Mouse (Mus musculus): ENCODE measurements at regions not wholly inside any gene's neighbourhood (a gene's known extent, or its start where the extent isn't known, plus 50 kb on each side); places are given as distances from the start of the nearest gene placed in this dataset.

GRCm38 (mm10) chr13:52398344-52398743 lies 132.7 kb downstream of the Diras2 start:
- Histone ChIP-seq H3K4me3 (replicated peaks; ENCODE audit: low read depth, low read length) (no peak overlapping the region), H3K9ac (replicated peaks; ENCODE audit: low read length) (no peak overlapping the region), H3K4me2 (ENCODE audit: low read length) (no peak overlapping the region), H3K27me3 (ENCODE audit: control insufficient read depth, insufficient read depth, low read length) (no peaks in the 10 kb centered on the region), H3K4me1 (ENCODE audit: control insufficient read depth, insufficient read depth, low read length) (no peaks in the 10 kb centered on the region), H3K27ac (replicated peaks; ENCODE audit: low read depth, low read length) (no peak overlapping the region), H3K9me3 (ENCODE audit: control insufficient read depth, low read length) (no peaks in the 10 kb centered on the region), H3K36me3 (ENCODE audit: control insufficient read depth, insufficient read depth, low read length) (no peaks in the 10 kb centered on the region)
- DNase-seq (no peak), ATAC-seq (ENCODE audit: low FRiP score, low TSS enrichment) (no peak)
- 76% methylated on average over 6 of the region's 6 CpGs for WGBS

GRCm38 (mm10) chr13:52399143-52399542 lies 131.9 kb downstream of the Diras2 start:
- no peaks in the 10 kb centered on the region for H3K9me3 ChIP-seq (ENCODE audit: control insufficient read depth, low read length)
- WGBS: 80% methylated on average over 2 of the region's 2 CpGs
- no peak overlapping the region for H3K4me2 ChIP-seq (ENCODE audit: low read length)
- ATAC-seq (ENCODE audit: low FRiP score, low TSS enrichment): no peak
- DNase-seq: peak; percentile 18
- no peaks in the 10 kb centered on the region for H3K4me1 ChIP-seq (ENCODE audit: control insufficient read depth, insufficient read depth, low read length)
- no peak overlapping the region for H3K4me3 ChIP-seq (replicated peaks; ENCODE audit: low read depth, low read length)
- H3K36me3 ChIP-seq (ENCODE audit: control insufficient read depth, insufficient read depth, low read length): no peaks in the 10 kb centered on the region
- H3K27ac ChIP-seq (replicated peaks; ENCODE audit: low read depth, low read length): no peak overlapping the region
- no peaks in the 10 kb centered on the region for H3K27me3 ChIP-seq (ENCODE audit: control insufficient read depth, insufficient read depth, low read length)
- no peak overlapping the region for H3K9ac ChIP-seq (replicated peaks; ENCODE audit: low read length)

- no peaks in the 10 kb centered on the region for H3K27me3 ChIP-seq (ENCODE audit: control insufficient read depth, insufficient read depth, low read length)
- H3K4me3 ChIP-seq (replicated peaks; ENCODE audit: low read depth, low read length): no peak overlapping the region
- H3K9ac ChIP-seq (replicated peaks; ENCODE audit: low read length): no peak overlapping the region
- ATAC-seq (ENCODE audit: low FRiP score, low TSS enrichment): no peak
- H3K27ac ChIP-seq (replicated peaks; ENCODE audit: low read depth, low read length): no peak overlapping the region
- DNase-seq: no peak
- no peaks in the 10 kb centered on the region for H3K9me3 ChIP-seq (ENCODE audit: control insufficient read depth, low read length)
- no peaks in the 10 kb centered on the region for H3K36me3 ChIP-seq (ENCODE audit: control insufficient read depth, insufficient read depth, low read length)
- no peak overlapping the region for H3K4me2 ChIP-seq (ENCODE audit: low read length)
- 76% methylated on average over 3 of the region's 3 CpGs for WGBS
- no peaks in the 10 kb centered on the region for H3K4me1 ChIP-seq (ENCODE audit: control insufficient read depth, insufficient read depth, low read length)
Measured at GRCm38 (mm10) chr13:52403805-52404204, 127.3 kb downstream of the Diras2 start.

- H3K4me2 ChIP-seq (ENCODE audit: low read length): no peak overlapping the region
- H3K4me3 ChIP-seq (replicated peaks; ENCODE audit: low read depth, low read length): no peak overlapping the region
- H3K4me1 ChIP-seq (ENCODE audit: control insufficient read depth, insufficient read depth, low read length): no peaks in the 10 kb centered on the region
- peak; percentile 22 for DNase-seq
- no peaks in the 10 kb centered on the region for H3K27me3 ChIP-seq (ENCODE audit: control insufficient read depth, insufficient read depth, low read length)
- H3K9ac ChIP-seq (replicated peaks; ENCODE audit: low read length): no peak overlapping the region
- no peak overlapping the region for H3K27ac ChIP-seq (replicated peaks; ENCODE audit: low read depth, low read length)
- 23% methylated on average over 1 of the region's 1 CpGs for WGBS
- H3K36me3 ChIP-seq (ENCODE audit: control insufficient read depth, insufficient read depth, low read length): no peaks in the 10 kb centered on the region
- no peak for ATAC-seq (ENCODE audit: low FRiP score, low TSS enrichment)
- peaks cover 12% of the 10 kb centered on the region for H3K9me3 ChIP-seq (ENCODE audit: control insufficient read depth, low read length)
Measured at GRCm38 (mm10) chr13:52416301-52416700, 114.8 kb downstream of the Diras2 start.

DNA sequence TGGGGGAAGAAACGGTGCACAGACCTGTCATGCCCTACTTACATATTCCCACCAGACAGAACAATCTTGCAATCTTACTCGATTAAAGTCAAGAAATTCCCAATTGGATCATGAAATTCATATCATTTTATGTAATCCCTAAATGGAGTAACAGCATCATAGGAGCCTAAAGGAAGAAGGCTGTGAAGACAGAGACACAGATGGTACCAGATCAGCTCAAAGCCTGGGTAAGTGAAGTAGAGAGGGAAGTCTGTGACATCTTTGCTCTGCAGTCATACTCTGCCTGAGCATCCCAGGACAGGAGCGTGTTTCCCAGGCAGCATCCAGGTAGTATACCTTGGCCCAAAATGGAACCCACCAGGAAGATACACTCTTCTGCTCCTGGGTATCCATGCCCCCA lies 108.6 kb downstream of the Diras2 start:
- H3K9ac ChIP-seq (replicated peaks; ENCODE audit: low read length): no peak overlapping the region
- ATAC-seq (ENCODE audit: low FRiP score, low TSS enrichment) (no peak), DNase-seq (no peak)
- no peak overlapping the region for H3K4me3 ChIP-seq (replicated peaks; ENCODE audit: low read depth, low read length)
- 89% methylated on average over 3 of the region's 3 CpGs for WGBS
- no peaks in the 10 kb centered on the region for H3K4me1 ChIP-seq (ENCODE audit: control insufficient read depth, insufficient read depth, low read length)
- no peaks in the 10 kb centered on the region for H3K36me3 ChIP-seq (ENCODE audit: control insufficient read depth, insufficient read depth, low read length)
- no peak overlapping the region for H3K27ac ChIP-seq (replicated peaks; ENCODE audit: low read depth, low read length)
- no peaks in the 10 kb centered on the region for H3K9me3 ChIP-seq (ENCODE audit: control insufficient read depth, low read length)
- no peak overlapping the region for H3K4me2 ChIP-seq (ENCODE audit: low read length)
- no peaks in the 10 kb centered on the region for H3K27me3 ChIP-seq (ENCODE audit: control insufficient read depth, insufficient read depth, low read length)

DNA sequence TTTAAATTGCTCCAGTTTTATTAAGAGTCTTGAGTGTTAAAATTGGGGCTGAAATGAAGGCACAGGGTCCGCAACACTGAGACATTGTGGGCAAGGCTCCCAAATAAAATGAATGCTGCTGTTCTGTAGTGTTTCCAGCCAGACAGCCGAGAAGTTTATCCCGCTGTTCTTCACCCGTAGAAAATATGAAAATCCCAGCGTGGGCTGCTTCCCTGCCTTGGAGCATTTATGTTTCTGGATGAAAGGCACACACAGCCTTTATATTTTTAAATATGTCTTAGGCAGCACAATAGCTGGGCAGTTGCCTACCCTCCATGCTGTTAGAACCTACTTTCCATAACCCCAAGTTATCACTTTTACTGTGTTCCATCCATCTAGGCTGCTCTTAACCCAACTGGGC lies 102.6 kb downstream of the Diras2 start:
- ATAC-seq (ENCODE audit: low FRiP score, low TSS enrichment) (no peak), DNase-seq (no peak)
- H3K4me1 ChIP-seq (ENCODE audit: control insufficient read depth, insufficient read depth, low read length): no peaks in the 10 kb centered on the region
- H3K9ac ChIP-seq (replicated peaks; ENCODE audit: low read length): no peak overlapping the region
- H3K27ac ChIP-seq (replicated peaks; ENCODE audit: low read depth, low read length): no peak overlapping the region
- H3K36me3 ChIP-seq (ENCODE audit: control insufficient read depth, insufficient read depth, low read length): no peaks in the 10 kb centered on the region
- H3K27me3 ChIP-seq (ENCODE audit: control insufficient read depth, insufficient read depth, low read length): no peaks in the 10 kb centered on the region
- H3K4me2 ChIP-seq (ENCODE audit: low read length): no peak overlapping the region
- H3K9me3 ChIP-seq (ENCODE audit: control insufficient read depth, low read length): no peaks in the 10 kb centered on the region
- WGBS: 88% methylated on average over 5 of the region's 5 CpGs
- no peak overlapping the region for H3K4me3 ChIP-seq (replicated peaks; ENCODE audit: low read depth, low read length)

GRCm38 (mm10) chr13:52436756-52437155 lies 94.3 kb downstream of the Diras2 start:
- Histone ChIP-seq H3K27me3 (ENCODE audit: control insufficient read depth, insufficient read depth, low read length) (no peaks in the 10 kb centered on the region), H3K36me3 (ENCODE audit: control insufficient read depth, insufficient read depth, low read length) (no peaks in the 10 kb centered on the region), H3K4me2 (ENCODE audit: low read length) (no peak overlapping the region), H3K27ac (replicated peaks; ENCODE audit: low read depth, low read length) (no peak overlapping the region), H3K4me3 (replicated peaks; ENCODE audit: low read depth, low read length) (no peak overlapping the region), H3K9ac (replicated peaks; ENCODE audit: low read length) (no peak overlapping the region), H3K9me3 (ENCODE audit: control insufficient read depth, low read length) (no peaks in the 10 kb centered on the region), H3K4me1 (ENCODE audit: control insufficient read depth, insufficient read depth, low read length) (no peaks in the 10 kb centered on the region)
- no peak for ATAC-seq (ENCODE audit: low FRiP score, low TSS enrichment)
- DNase-seq: no peak
- 82% methylated on average over 8 of the region's 8 CpGs for WGBS

- Histone ChIP-seq H3K27ac (replicated peaks; ENCODE audit: low read depth, low read length) (no peak overlapping the region), H3K4me2 (ENCODE audit: low read length) (no peak overlapping the region), H3K27me3 (ENCODE audit: control insufficient read depth, insufficient read depth, low read length) (no peaks in the 10 kb centered on the region), H3K9ac (replicated peaks; ENCODE audit: low read length) (no peak overlapping the region), H3K9me3 (ENCODE audit: control insufficient read depth, low read length) (no peaks in the 10 kb centered on the region), H3K4me1 (ENCODE audit: control insufficient read depth, insufficient read depth, low read length) (no peaks in the 10 kb centered on the region), H3K36me3 (ENCODE audit: control insufficient read depth, insufficient read depth, low read length) (no peaks in the 10 kb centered on the region), H3K4me3 (replicated peaks; ENCODE audit: low read depth, low read length) (no peak overlapping the region)
- WGBS: 88% methylated on average over 10 of the region's 10 CpGs
- ATAC-seq (ENCODE audit: low FRiP score, low TSS enrichment) (no peak), DNase-seq (no peak)
Measured at GRCm38 (mm10) chr13:52445513-52445912, 85.6 kb downstream of the Diras2 start.

DNA sequence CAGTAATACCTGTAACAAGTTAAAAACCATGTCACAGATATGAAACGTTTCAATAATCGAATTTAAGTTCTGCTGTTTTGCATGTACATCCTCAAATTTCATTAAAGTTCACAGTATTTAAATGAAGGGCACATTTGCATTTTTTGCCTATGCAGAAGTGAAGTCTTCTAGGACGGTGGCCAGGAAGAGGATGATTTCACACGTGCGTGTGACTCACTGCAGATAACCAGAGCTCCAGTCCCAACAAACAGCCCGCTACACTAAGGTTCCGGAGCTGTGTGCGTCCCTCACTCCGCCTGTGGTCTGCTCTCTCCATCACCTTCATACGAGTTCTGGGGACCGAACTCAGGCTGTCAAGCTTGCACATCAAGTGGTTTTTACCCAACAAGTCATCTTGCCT lies 82.2 kb downstream of the Diras2 start:
- Histone ChIP-seq H3K27ac (replicated peaks; ENCODE audit: low read depth, low read length) (no peak overlapping the region), H3K36me3 (ENCODE audit: control insufficient read depth, insufficient read depth, low read length) (no peaks in the 10 kb centered on the region), H3K4me1 (ENCODE audit: control insufficient read depth, insufficient read depth, low read length) (peaks cover 7% of the 10 kb centered on the region; the same call in 1 of the 2 replicates), H3K27me3 (ENCODE audit: control insufficient read depth, insufficient read depth, low read length) (no peaks in the 10 kb centered on the region), H3K4me3 (replicated peaks; ENCODE audit: low read depth, low read length) (no peak overlapping the region), H3K4me2 (ENCODE audit: low read length) (no peak overlapping the region), H3K9ac (replicated peaks; ENCODE audit: low read length) (no peak overlapping the region), H3K9me3 (ENCODE audit: control insufficient read depth, low read length) (no peaks in the 10 kb centered on the region)
- 87% methylated on average over 11 of the region's 11 CpGs for WGBS
- DNase-seq: no peak
- no peak for ATAC-seq (ENCODE audit: low FRiP score, low TSS enrichment)
